Mouse (Mus musculus) left cerebral cortex, postnatal 25 days (tissue): Measurements from ENCODE around the gene Cxcl12. TPM values are rescaled to one million over a fixed set of nuclear protein-coding genes. Genes with fewer than 3 reads are reported as not detected.

Experiments
- DNase-seq, 2 experiments: peaks; one replicate each; pipeline ENCODE4 v3.0.0; 2022; ENCODE audit warnings: low spot score in 2 of 2, mixed read lengths in 1 of 2
- intact Hi-C: fragments of 180-260 bp; cut with DNase I; formaldehyde crosslinking; loops from one replicate; pipeline ENCODE4 v1.15.1; 2025
- total RNA-seq, 2 experiments: library from RNA; stranded (reverse); gene quantifications; 2 replicates each; pipeline ENCODE4 v1.2.3; 2021

The Cxcl12 gene
- total RNA-seq, 2 experiments from 2014 or later = 49.7 to 53.8 TPM

DNA sequence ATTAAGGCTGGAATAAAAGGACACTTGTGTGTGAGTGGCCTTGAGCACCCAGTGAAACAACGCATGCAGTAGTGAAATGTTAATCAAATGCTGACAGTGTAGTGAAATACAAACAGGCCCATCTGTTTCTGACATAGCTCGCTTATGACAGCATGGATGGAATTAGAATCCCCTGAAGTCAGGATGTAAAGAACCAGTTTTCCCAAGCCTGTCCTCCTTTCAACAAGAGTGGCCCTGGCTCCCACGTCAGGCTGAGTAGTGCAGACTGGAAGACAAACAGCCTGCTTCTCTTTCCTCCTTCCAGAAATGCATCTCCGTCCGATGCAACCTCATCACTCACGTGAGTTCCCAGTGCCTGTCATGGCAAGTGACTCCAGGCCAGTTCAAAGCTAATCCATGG is 42.2 kb downstream of the Cxcl12 start:
- intact Hi-C loops = no loop called here
- DNase-seq = peak in 1 of 2 experiments; percentile 37

DNA sequence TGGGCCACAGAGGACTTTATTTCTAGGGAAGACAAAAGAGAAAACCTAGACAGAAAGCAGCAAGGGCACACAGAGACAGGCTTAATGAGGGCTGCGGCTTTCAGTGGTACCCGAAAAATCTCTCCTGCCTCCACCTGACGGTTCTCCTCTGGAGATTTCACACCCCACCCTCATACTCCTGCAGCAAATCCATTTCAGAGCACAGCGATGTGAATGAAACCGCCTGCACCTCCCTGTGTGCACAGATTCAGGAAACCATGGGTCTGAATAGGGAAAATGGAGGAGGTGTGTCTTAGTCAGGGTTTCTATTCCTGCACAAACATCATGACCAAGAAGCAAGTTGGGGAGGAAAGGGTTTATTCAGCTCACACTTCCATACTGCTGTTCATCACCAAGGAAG is 46.2 kb downstream of the Cxcl12 start:
- intact Hi-C loops = no loop called here
- peak; percentile 16 to 89 for DNase-seq

GRCm38 (mm10) chr6:117218442-117219299 is 50.3 kb downstream of the Cxcl12 start:
- DNase-seq = peak in 1 of 2 experiments; percentile 54
- intact Hi-C loops = no loop called here

DNA sequence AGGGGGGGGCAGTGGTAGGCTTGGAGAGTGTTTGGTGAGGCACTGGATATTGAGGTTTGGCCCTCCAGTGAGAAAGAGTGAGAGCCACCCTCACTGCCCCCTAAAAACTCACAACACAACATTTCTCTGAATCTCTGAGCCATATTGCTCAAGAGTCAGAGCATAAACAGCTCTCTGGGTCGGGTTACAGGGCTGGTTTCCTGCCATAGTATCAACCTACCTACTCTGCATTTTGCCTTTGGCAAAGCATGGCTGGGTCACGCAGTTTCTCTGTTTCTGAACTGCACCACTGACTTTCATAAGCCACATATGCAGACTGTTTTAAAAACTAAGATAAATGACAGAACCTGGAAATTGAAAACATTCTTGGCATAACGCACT is 51.0 kb downstream of the Cxcl12 start:
- intact Hi-C loops = no loop called here
- DNase-seq = no peak

DNA sequence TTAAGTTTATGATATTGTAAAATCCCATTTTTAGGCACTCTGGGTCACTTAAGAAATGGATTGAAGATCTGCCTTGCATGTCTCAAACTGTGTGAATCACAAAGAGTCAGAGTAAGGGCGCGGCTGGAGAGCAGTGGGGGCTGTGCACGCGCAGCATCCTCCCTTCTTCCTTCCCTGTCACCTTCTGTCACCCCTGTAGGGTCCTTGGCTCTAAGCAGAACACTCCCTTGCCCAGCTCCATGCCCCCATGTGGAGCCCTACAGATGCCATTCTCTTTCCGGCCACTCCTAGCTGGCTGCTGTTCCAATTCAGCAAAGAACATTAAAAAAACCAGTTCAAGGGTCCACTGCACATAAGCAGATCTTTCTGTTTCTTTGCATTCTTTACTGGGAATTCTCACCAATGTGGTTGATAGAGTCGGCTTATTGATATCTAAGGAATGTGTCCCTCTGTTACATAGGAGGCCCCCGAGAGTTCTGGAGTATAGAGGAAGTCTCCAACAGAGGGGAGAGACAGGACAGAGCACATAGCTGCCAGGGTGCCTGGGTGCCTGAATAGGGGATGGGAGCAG is 51.7 kb downstream of the Cxcl12 start:
- no peak for DNase-seq
- intact Hi-C loops = no loop called here

- intact Hi-C loops = no loop called here
- no peak for DNase-seq
These were observed 52.6 kb downstream of the Cxcl12 start for GRCm38 (mm10) chr6:117220831-117221345.
